Mouse (Mus musculus): Measurements from ENCODE around the gene Ascc1. TPM values are rescaled to one million over a fixed set of nuclear protein-coding genes. Genes with fewer than 3 reads are reported as not detected.

Gene Ascc1
- polyA plus RNA-seq, 1 experiment from 2014 or later: 57.8 TPM

GRCm38 (mm10) chr10:60107448-60107847, 104.8 kb downstream of the Ascc1 start:
- 2% methylated on average over 28 of the region's 28 CpGs for WGBS
- Histone ChIP-seq H3K9me3 (replicated peaks; ENCODE audit: low read length) (no peaks in the 10 kb centered on the region), H3K9ac (ENCODE audit: low read depth, low read length) (peak overlapping the region; percentile 63), H3K27me3 (ENCODE audit: insufficient read depth, low read length) (peaks cover 3% of the 10 kb centered on the region; the same call in 1 of the 2 replicates), H3K36me3 (ENCODE audit: insufficient read depth, low read length) (no peaks in the 10 kb centered on the region), H3K4me1 (replicated peaks; ENCODE audit: insufficient read depth, low read length) (peaks cover 8% of the 10 kb centered on the region; the same call in 1 of the 2 replicates), H3K27ac (no peak overlapping the region), H3K4me3 (replicated peaks; ENCODE audit: low read depth, low read length) (peak overlapping the region; percentile 51), H3K4me2 (ENCODE audit: low read length) (peak overlapping the region; percentile 99)
- no peak for DNase-seq (ENCODE audit: low spot score)
- TF ChIP-seq CTCF (IDR thresholded peaks at IDR 0.05; ENCODE audit: low read depth): no peak
- no peak for ATAC-seq (replicated peaks; ENCODE audit: low FRiP score, low read depth)

DNA sequence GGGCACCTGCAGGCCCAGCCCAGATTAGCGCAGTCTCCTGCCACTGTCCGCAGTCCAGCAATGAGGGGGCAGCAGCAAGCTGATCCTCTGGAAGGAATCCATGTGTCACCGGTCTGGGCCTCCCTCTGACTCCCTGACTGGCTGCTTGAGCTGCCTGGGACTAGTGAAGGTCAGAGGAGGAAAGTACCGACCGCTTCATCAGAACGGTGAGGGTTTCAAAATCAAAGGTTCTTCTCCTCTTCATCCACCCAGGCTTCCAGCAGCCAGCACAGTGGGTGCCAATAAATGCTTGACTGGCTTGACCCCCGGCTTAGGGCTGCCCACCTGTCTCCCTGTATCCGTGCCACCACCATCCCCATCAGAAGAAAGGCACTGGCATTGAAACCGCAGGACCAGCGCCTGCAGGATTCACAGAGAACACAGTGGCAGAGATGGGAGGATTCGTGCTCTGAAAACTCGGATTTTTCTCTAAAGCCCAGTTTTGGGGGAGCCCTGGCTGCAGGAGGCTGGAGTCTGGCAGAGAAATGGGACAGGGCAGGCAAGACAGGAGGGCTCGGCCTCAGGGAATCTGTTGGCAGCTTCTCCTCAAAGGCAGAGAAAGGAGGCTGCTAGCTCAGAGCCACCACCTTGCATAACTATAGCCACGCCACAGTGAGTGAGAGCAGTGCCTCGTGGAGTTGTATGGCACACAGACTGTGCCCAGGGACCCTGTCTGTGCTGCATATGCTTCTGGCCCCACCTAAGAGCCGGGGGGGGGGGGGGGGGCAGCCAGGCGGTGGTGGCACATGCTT, 105.9 kb downstream of the Ascc1 start:
- Histone ChIP-seq H3K4me1 (replicated peaks; ENCODE audit: insufficient read depth, low read length) (peaks cover 8% of the 10 kb centered on the region; the same call in 1 of the 2 replicates), H3K9ac (ENCODE audit: low read depth, low read length) (no peak overlapping the region), H3K4me2 (ENCODE audit: low read length) (peak overlapping the region; percentile 99), H3K27ac (no peak overlapping the region), H3K27me3 (ENCODE audit: insufficient read depth, low read length) (peaks cover 3% of the 10 kb centered on the region; the same call in 1 of the 2 replicates), H3K9me3 (replicated peaks; ENCODE audit: low read length) (no peaks in the 10 kb centered on the region), H3K36me3 (ENCODE audit: insufficient read depth, low read length) (no peaks in the 10 kb centered on the region), H3K4me3 (replicated peaks; ENCODE audit: low read depth, low read length) (no peak overlapping the region)
- ATAC-seq (replicated peaks; ENCODE audit: low FRiP score, low read depth) (no peak), DNase-seq (ENCODE audit: low spot score) (peak; percentile 75)
- 63% methylated on average over 16 of the region's 17 CpGs for WGBS
- no peak for TF ChIP-seq CTCF (IDR thresholded peaks at IDR 0.05; ENCODE audit: low read depth)

GRCm38 (mm10) chr10:60109336-60109735, 106.7 kb downstream of the Ascc1 start:
- WGBS: 68% methylated on average over 8 of the region's 8 CpGs

GRCm38 (mm10) chr10:60109989-60110388, 107.4 kb downstream of the Ascc1 start:
- Histone ChIP-seq H3K9me3 (replicated peaks; ENCODE audit: low read length) (no peaks in the 10 kb centered on the region), H3K4me3 (replicated peaks; ENCODE audit: low read depth, low read length) (no peak overlapping the region), H3K36me3 (ENCODE audit: insufficient read depth, low read length) (no peaks in the 10 kb centered on the region), H3K4me2 (ENCODE audit: low read length) (peak overlapping the region; percentile 3; the same call in 1 of the 2 replicates), H3K27ac (no peak overlapping the region), H3K4me1 (replicated peaks; ENCODE audit: insufficient read depth, low read length) (peaks cover 8% of the 10 kb centered on the region; the same call in 1 of the 2 replicates), H3K9ac (ENCODE audit: low read depth, low read length) (no peak overlapping the region), H3K27me3 (ENCODE audit: insufficient read depth, low read length) (peaks cover 3% of the 10 kb centered on the region; the same call in 1 of the 2 replicates)
- no peak for DNase-seq (ENCODE audit: low spot score)
- 63% methylated on average over 8 of the region's 8 CpGs for WGBS
- ATAC-seq (replicated peaks; ENCODE audit: low FRiP score, low read depth): no peak
- no peak for TF ChIP-seq CTCF (IDR thresholded peaks at IDR 0.05; ENCODE audit: low read depth)

More at GRCm38 (mm10) chr10:60109336-60109735, 106.7 kb downstream of the Ascc1 start:
- ATAC-seq (replicated peaks; ENCODE audit: low FRiP score, low read depth): no peak
- no peak overlapping the region for H3K9ac ChIP-seq (ENCODE audit: low read depth, low read length)
- peaks cover 3% of the 10 kb centered on the region; the same call in 1 of the 2 replicates for H3K27me3 ChIP-seq (ENCODE audit: insufficient read depth, low read length)
- no peaks in the 10 kb centered on the region for H3K36me3 ChIP-seq (ENCODE audit: insufficient read depth, low read length)
- peaks cover 8% of the 10 kb centered on the region; the same call in 1 of the 2 replicates for H3K4me1 ChIP-seq (replicated peaks; ENCODE audit: insufficient read depth, low read length)
- DNase-seq (ENCODE audit: low spot score): no peak
- TF ChIP-seq CTCF (IDR thresholded peaks at IDR 0.05; ENCODE audit: low read depth): no peak
- no peak overlapping the region for H3K4me3 ChIP-seq (replicated peaks; ENCODE audit: low read depth, low read length)
- H3K4me2 ChIP-seq (ENCODE audit: low read length): no peak overlapping the region
- no peaks in the 10 kb centered on the region for H3K9me3 ChIP-seq (replicated peaks; ENCODE audit: low read length)
- no peak overlapping the region for H3K27ac ChIP-seq

- peaks cover 14% of the 10 kb centered on the region; the same call in 1 of the 2 replicates for H3K4me1 ChIP-seq (replicated peaks; ENCODE audit: insufficient read depth, low read length)
- TF ChIP-seq CTCF (IDR thresholded peaks at IDR 0.05; ENCODE audit: low read depth): no peak
- H3K27ac ChIP-seq: no peak overlapping the region
- H3K9me3 ChIP-seq (replicated peaks; ENCODE audit: low read length): no peaks in the 10 kb centered on the region
- H3K9ac ChIP-seq (ENCODE audit: low read depth, low read length): no peak overlapping the region
- WGBS: 89% methylated on average over 10 of the region's 10 CpGs
- peaks cover 3% of the 10 kb centered on the region; the same call in 1 of the 2 replicates for H3K27me3 ChIP-seq (ENCODE audit: insufficient read depth, low read length)
- H3K4me2 ChIP-seq (ENCODE audit: low read length): no peak overlapping the region
- no peaks in the 10 kb centered on the region for H3K36me3 ChIP-seq (ENCODE audit: insufficient read depth, low read length)
- DNase-seq (ENCODE audit: low spot score): no peak
- H3K4me3 ChIP-seq (replicated peaks; ENCODE audit: low read depth, low read length): no peak overlapping the region
- no peak for ATAC-seq (replicated peaks; ENCODE audit: low FRiP score, low read depth)
These were observed 108.4 kb downstream of the Ascc1 start for GRCm38 (mm10) chr10:60110908-60111475.

DNA sequence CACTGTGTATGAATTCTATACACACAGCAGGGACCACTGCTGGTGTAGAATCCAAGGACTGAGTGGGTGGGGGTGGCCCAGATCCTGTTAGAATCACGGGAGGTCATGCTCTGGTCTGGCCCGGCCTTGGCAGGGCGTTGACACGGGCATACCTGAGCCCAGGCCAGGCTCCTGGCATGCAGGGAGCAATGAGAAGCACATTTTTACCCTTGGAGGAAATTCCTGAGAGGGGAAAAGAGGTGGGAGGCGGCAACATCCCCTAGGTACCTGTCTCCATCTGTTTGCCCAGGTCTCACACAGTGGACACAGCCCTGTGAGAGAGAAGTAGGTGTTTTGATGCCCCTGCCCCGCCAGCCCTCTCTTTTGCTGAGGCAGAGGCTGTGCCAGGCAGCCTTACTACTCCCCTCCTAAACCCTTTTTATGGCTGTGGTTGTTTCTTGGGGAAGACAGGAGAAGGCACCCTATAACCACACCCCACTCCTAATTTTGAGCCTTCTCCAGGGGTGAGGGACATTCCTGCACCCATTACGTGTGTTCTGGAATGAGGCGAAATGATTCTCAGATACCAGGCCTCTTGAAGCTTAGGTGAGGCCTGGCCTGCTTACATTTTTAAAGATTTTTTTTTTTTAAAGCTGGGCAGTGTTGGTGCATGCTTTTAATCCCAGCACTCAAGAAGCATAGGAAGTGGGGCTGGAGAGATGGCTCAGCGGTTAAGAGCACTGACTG, 111.5 kb downstream of the Ascc1 start:
- DNase-seq (ENCODE audit: low spot score) (no peak), ATAC-seq (replicated peaks; ENCODE audit: low FRiP score, low read depth) (no peak)
- no peak for TF ChIP-seq CTCF (IDR thresholded peaks at IDR 0.05; ENCODE audit: low read depth)
- Histone ChIP-seq H3K27ac (no peak overlapping the region), H3K4me3 (replicated peaks; ENCODE audit: low read depth, low read length) (no peak overlapping the region), H3K36me3 (ENCODE audit: insufficient read depth, low read length) (no peaks in the 10 kb centered on the region), H3K9ac (ENCODE audit: low read depth, low read length) (no peak overlapping the region), H3K27me3 (ENCODE audit: insufficient read depth, low read length) (0 out of 2 replicates have a peak, but pooled peaks cover 3% of the 10 kb centered on the region), H3K4me2 (ENCODE audit: low read length) (no peak overlapping the region), H3K9me3 (replicated peaks; ENCODE audit: low read length) (no peaks in the 10 kb centered on the region), H3K4me1 (replicated peaks; ENCODE audit: insufficient read depth, low read length) (peaks cover 11% of the 10 kb centered on the region; the same call in 1 of the 2 replicates)
- WGBS: 80% methylated on average over 9 of the region's 9 CpGs

Measured in kidney, postnatal 0 days (tissue).